Mouse (Mus musculus) limb, embryonic 14.5 days (tissue): ENCODE data around the gene Smo. TPM values are rescaled to one million over a fixed set of nuclear protein-coding genes. Genes with fewer than 3 reads are reported as not detected.
"Not testable (repeated sequence)": the region's sequence is repeated elsewhere in the genome, so short reads cannot be mapped to it uniquely, and the experiment has no call there.

Experiments used
- ATAC-seq: fragments of 200-750 bp; cut with Nextera tagmentation; 2 replicates; pipeline ENCODE4 v1.8.0; 2017; ENCODE audit warnings: low read depth, moderate number of reproducible peaks, moderate TSS enrichment; ENCODE audit not compliant: low FRiP score
- DNase-seq: peaks from one replicate; pipeline ENCODE4 v3.0.0-alpha.2; 2015; ENCODE audit warnings: low spot score
- H3K27ac ChIP-seq: fragments of 300-500 bp; sonication (generic); replicated peaks from 2 replicates; pipeline ENCODE4 v1.5.1; 2014; ENCODE audit warnings: low read depth, mild to moderate bottlenecking, low read length, moderate library complexity, mixed read lengths
- H3K27me3 ChIP-seq: fragments of 300-500 bp; sonication (generic); 2 replicates; pipeline ENCODE4 v1.6.1; 2014; ENCODE audit warnings: low read length, mixed read lengths; ENCODE audit not compliant: control insufficient read depth, insufficient read depth
- H3K36me3 ChIP-seq: fragments of 300-500 bp; sonication (generic); 2 replicates; pipeline ENCODE4 v1.6.1; 2014; ENCODE audit warnings: mild to moderate bottlenecking, low read length, moderate library complexity, mixed read lengths; ENCODE audit not compliant: control insufficient read depth, insufficient read depth
- H3K4me1 ChIP-seq: fragments of 300-500 bp; sonication (generic); 2 replicates; pipeline ENCODE4 v1.6.1; 2014; ENCODE audit warnings: antibody characterized with exemption, low read length, mixed read lengths; ENCODE audit not compliant: control insufficient read depth, insufficient read depth
- H3K4me2 ChIP-seq: fragments of 300-500 bp; sonication (generic); replicated peaks from 2 replicates; pipeline ENCODE4 v1.6.1; 2014; ENCODE audit warnings: low read depth, mild to moderate bottlenecking, low read length, moderate library complexity; ENCODE audit not compliant: severe bottlenecking
- H3K4me3 ChIP-seq: fragments of 300-500 bp; sonication (generic); replicated peaks from 2 replicates; pipeline ENCODE4 v1.5.1; 2014; ENCODE audit warnings: low read length
- H3K9ac ChIP-seq: fragments of 300-500 bp; sonication (generic); 2 replicates; pipeline ENCODE4 v1.6.1; 2014; ENCODE audit warnings: mild to moderate bottlenecking, low read depth, low read length, moderate library complexity; ENCODE audit not compliant: severe bottlenecking
- H3K9me3 ChIP-seq: fragments of 300-500 bp; sonication (generic); 2 replicates; pipeline ENCODE4 v1.6.1; 2016; ENCODE audit warnings: low read length; ENCODE audit not compliant: control insufficient read depth
- POLR2A ChIP-seq: fragments of 200-500 bp; IDR thresholded peaks from 2 replicates; pipeline ENCODE4 v1.8.0; 2012; ENCODE audit warnings: inconsistent platforms, mild to moderate bottlenecking, moderate library complexity, borderline replicate concordance; ENCODE audit not compliant: insufficient read depth, insufficient read length; ENCODE audit errors: extremely low read depth
- WGBS: fragments of 180-500 bp; shearing (Covaris S2); extraction: QIAGEN DNeasy Blood & Tissue Kit; methylation state at CpG from one replicate; pipeline ENCODE4 v1.1.7; 2014; 5-methylcytosine and 5-hydroxymethylcytosine counted together
- polyA plus RNA-seq, 2 experiments: library from polyadenylated mRNA; depleted of rRNA in 1 of 2; stranded (reverse) in 1 of 2; unstranded in 1 of 2; fragments of >200 nt; fragmentation: Nextera tagmentation in 1 of 2; extraction: Ambion mirVana in 1 of 2; gene quantifications; 2 replicates each; pipeline versions ENCODE4 v1.2.1 to v1.2.3; 2012 to 2014

Smo gene
- polyA plus RNA-seq, 2 experiments, result 58.1 to 104 TPM

DNA sequence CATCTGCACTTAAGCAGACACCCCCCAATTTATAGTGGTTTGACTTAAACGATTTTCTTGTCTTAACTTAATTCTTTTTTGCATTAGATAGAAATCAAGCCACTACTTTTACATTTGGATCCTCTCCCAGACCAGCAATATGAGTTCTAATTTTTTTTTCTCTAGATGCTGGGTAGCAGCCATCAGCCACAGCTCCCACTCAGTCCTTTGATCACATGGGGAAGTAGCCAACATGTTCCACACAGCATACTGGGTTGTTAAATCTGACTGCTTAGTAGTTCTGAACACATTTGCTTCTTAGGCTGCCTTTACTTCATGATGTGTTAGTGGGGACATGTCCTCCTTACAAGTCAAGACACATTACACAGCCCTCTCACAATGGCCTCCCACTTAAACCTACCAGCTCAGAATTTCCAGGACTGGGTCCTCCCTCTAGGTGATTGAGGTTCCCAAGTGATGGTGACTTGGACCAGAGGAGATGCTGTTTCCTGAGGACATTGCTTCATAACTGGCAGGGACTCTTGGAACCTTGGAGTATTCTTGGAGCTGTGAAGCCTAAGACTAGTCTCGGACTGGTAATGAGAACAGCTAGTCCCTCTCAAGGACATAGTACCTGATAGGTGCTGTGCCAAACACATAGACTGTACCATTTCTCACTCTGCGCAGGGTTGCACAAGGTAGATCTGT lies 16.3 kb downstream of the Smo start:
- H3K4me1 ChIP-seq, result no peaks in the 10 kb centered on the region
- H3K9ac ChIP-seq, result no peak overlapping the region
- TF ChIP-seq POLR2A, result no peak
- no peak overlapping the region for H3K4me3 ChIP-seq
- peaks cover 9% of the 10 kb centered on the region for H3K9me3 ChIP-seq
- DNase-seq (no peak), ATAC-seq (no peak)
- H3K4me2 ChIP-seq, result no peak overlapping the region
- H3K27me3 ChIP-seq, result no peaks in the 10 kb centered on the region
- H3K36me3 ChIP-seq, result peaks cover 36% of the 10 kb centered on the region
- H3K27ac ChIP-seq, result no peak overlapping the region
- WGBS, result 83% methylated on average over 3 of the region's 3 CpGs

DNA sequence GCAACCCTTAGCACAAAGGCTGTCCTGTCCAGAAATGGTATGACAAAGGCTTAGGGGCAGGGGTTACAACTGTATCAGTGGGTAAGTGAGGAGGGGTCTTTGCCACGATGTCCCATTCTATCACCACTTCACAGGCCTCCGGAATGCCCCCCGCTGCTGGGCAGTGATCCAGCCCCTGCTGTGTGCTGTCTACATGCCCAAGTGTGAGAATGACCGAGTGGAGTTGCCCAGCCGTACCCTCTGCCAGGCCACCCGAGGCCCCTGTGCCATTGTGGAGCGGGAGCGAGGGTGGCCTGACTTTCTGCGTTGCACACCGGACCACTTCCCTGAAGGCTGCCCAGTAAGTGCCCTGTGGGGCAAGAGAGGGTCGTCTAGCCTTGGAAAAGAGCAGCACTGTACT lies 18.0 kb downstream of the Smo start:
- no peak for TF ChIP-seq POLR2A
- 94% methylated on average over 11 of the region's 11 CpGs for WGBS
- no peak overlapping the region for H3K27ac ChIP-seq
- H3K27me3 ChIP-seq, result no peaks in the 10 kb centered on the region
- no peak for ATAC-seq
- no peak overlapping the region for H3K4me2 ChIP-seq
- DNase-seq, result no peak
- peaks cover 53% of the 10 kb centered on the region for H3K36me3 ChIP-seq
- H3K4me3 ChIP-seq, result no peak overlapping the region
- H3K9ac ChIP-seq, result no peak overlapping the region
- H3K9me3 ChIP-seq, result peaks cover 6% of the 10 kb centered on the region
- no peaks in the 10 kb centered on the region for H3K4me1 ChIP-seq

DNA sequence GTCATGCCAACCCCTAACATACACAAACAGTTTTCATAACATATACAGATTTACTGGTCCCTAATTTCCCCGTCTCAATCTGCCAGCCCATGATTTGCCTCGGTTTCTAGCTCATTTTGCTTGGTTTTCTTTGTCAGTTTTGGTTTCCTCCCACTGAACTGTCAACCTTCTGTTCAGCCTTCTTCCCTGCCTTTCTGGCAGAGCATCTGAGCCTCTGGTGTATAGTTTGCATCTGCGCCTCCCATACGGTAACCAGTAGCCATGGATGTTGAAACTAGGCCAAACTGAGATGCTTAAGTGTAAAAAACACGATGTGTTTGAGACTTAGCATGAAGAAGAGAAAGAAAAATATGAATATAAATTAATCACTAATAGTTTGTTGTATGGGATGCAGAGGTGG lies 20.7 kb downstream of the Smo start:
- no peak overlapping the region for H3K4me2 ChIP-seq
- peaks cover 72% of the 10 kb centered on the region for H3K36me3 ChIP-seq
- H3K27ac ChIP-seq, result no peak overlapping the region

DNA sequence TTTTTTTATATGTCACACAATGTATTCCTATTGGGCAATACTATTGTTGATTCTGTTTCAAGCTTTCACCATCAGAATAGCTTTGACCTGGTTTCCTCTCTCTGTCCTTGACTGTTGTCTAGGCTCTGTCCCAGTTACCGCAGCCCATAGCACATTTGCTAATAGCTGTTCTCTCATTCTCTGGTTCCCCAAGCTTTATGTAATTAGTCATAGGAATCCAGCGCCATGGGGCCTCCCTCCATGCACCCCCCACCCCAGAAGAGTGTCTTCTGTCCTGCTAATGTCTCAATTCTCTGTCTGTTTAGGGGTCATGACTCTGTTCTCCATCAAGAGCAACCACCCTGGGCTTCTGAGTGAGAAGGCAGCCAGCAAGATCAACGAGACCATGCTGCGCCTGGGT lies 21.2 kb downstream of the Smo start:
- no peak overlapping the region for H3K4me2 ChIP-seq
- no peaks in the 10 kb centered on the region for H3K9me3 ChIP-seq
- DNase-seq, result no peak
- H3K27ac ChIP-seq, result no peak overlapping the region
- no peak overlapping the region for H3K4me3 ChIP-seq
- H3K4me1 ChIP-seq, result no peaks in the 10 kb centered on the region
- no peak overlapping the region for H3K9ac ChIP-seq
- TF ChIP-seq POLR2A, result no peak
- H3K27me3 ChIP-seq, result no peaks in the 10 kb centered on the region
- no peak for ATAC-seq
- WGBS, result 85% methylated on average over 4 of the region's 4 CpGs
- peaks cover 72% of the 10 kb centered on the region for H3K36me3 ChIP-seq

More for the DNA sequence above, 20.7 kb downstream of the Smo start:
- 87% methylated on average over 5 of the region's 5 CpGs for WGBS
- no peak for TF ChIP-seq POLR2A
- Histone ChIP-seq H3K9ac (no peak overlapping the region), H3K9me3 (no peaks in the 10 kb centered on the region), H3K27me3 (no peaks in the 10 kb centered on the region), H3K4me3 (no peak overlapping the region), H3K4me1 (no peaks in the 10 kb centered on the region)
- ATAC-seq (no peak), DNase-seq (no peak)

DNA sequence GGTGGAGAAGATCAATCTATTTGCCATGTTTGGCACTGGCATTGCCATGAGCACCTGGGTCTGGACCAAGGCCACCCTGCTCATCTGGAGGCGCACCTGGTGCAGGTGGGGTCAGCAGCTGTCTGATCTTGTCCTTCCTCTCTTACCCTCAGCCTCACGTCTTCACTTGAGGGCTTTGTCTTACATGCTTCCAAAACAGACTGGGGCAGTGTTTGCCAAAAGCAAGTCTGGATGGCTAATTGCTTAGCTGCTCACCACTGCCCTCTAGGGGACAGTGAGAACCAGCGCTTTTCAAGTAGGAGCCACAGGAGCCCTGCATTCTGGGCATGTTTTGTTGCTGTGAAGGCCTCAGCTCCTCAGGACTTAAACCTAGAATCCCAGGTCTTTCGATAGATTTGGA lies 23.1 kb downstream of the Smo start:
- H3K27ac ChIP-seq, result no peak overlapping the region
- H3K4me3 ChIP-seq, result no peak overlapping the region
- 0 out of 2 replicates have a peak, but pooled peaks have one; percentile 43 for ATAC-seq
- DNase-seq, result peak; percentile 60
- TF ChIP-seq POLR2A, result no peak
- no peak overlapping the region for H3K9ac ChIP-seq
- no peaks in the 10 kb centered on the region for H3K27me3 ChIP-seq
- H3K36me3 ChIP-seq, result peaks cover 76% of the 10 kb centered on the region
- no peak overlapping the region for H3K4me2 ChIP-seq
- no peaks in the 10 kb centered on the region for H3K4me1 ChIP-seq
- no peaks in the 10 kb centered on the region for H3K9me3 ChIP-seq
- WGBS, result 52% methylated on average over 4 of the region's 4 CpGs

DNA sequence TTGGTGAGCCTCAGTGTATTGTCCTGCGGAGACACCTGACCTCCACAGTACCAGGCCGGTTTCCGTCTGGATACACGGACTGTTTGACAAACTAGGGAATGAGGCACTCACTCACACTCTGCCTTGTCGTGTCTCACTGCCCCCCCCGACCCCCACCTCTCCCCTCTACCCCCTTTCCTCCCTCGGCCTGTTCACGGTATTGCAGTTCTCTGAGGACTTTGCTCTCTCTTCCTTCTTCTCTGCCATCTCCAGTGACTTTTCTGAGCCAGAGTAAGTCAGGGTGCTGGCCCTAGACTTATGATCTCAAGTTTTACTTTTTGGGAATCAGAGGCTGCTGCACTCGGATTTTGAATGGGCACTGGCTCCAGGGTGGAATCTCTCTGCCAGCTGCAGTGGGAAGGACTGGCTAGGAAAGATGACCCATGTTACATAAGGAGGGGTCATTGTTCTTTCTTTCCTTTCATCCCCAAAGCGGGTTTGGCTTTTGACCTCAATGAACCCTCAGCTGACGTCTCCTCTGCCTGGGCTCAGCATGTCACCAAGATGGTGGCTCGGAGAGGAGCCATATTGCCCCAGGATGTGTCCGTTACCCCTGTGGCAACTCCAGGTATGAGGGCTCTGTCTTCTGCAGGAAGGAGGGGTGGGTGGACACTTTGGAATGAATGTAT lies 23.8 kb downstream of the Smo start:
- Histone ChIP-seq H3K27me3 (no peaks in the 10 kb centered on the region), H3K4me3 (no peak overlapping the region), H3K9me3 (no peaks in the 10 kb centered on the region), H3K9ac (no peak overlapping the region), H3K36me3 (peaks cover 69% of the 10 kb centered on the region), H3K27ac (no peak overlapping the region), H3K4me2 (no peak overlapping the region), H3K4me1 (no peaks in the 10 kb centered on the region)
- no peak for ATAC-seq
- no peak for DNase-seq
- 88% methylated on average over 13 of the region's 13 CpGs for WGBS
- no peak for TF ChIP-seq POLR2A

DNA sequence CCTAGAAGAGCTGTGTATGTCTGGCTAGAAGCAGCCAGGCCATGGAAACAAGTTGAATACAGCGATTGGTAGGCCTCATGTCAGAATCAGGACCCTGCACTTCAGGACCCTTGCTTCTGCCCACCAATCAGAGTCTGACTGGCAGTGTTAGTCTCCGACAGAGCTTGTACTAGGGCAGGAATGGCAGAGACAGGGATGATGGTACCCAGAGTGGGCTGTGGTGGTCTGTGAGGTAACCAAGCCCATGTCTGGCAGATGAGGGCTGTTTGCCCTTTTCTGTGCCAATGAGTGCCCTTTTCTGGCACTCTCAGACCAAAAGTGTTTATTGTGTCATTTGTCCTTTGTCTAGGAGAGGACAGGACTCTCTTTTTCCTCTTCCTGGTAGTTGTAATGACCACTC lies 25.1 kb downstream of the Smo start:
- DNase-seq, ATAC-seq, H3K27me3 ChIP-seq, H3K9ac ChIP-seq, H3K9me3 ChIP-seq, H3K4me3 ChIP-seq, H3K4me1 ChIP-seq, H3K4me2 ChIP-seq, H3K27ac ChIP-seq: not testable (repeated sequence)
- WGBS, result 100% methylated on average over 2 of the region's 2 CpGs
- H3K36me3 ChIP-seq, result peaks cover 57% of the 10 kb centered on the region
